Mouse (Mus musculus) ovary, postnatal 14 days (tissue): ENCODE results near the gene Vmn2r110.

ENCODE experiments used
- DNase-seq: peaks from one replicate; pipeline ENCODE4 v3.0.0; 2022; ENCODE audit warnings: low spot score

Gene Vmn2r110

DNA sequence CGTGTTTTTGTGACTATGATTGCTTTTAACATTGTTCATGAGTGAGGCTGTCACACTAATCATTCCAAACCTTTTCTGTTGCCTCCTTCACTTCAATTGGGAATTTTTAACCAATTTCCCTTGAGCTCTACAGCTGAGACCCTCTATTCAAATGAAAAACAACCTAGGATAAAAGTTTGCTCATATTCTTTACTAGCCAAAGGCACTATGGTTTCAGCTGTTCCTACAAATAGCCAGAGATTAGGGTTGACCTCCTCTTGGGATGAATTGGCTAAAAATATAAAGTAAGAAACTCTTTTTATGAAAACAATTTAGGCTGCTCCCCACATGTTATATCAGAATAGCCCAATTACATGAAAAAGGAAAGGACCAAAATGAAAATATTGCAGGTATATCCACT, at the start of gene Vmn2r110:
Gene Vmn2r110 (minus strand): TSS at position 101 of the 400 bp plus-strand sequence.
- DNase-seq, result no peak

DNA sequence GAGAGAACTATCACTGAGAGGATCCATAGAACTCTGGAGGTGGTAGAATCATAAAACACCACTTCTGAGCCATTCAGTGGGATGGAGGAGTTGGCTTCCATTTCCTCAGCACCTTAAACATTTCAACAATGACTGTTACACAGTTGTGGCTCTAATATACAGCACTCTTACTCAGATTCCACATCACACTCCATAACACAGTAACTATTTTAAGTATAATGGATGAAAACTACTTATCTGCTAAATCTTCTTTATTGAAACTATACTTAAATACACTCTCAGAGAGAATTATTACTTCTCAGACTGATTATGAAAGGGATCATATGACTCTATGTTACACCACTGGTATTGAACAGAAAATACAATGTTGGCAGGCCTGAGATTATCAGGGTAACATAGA, 28.6 kb upstream of the Vmn2r110 start, which contains the start of gene Fpr-rs3:
Gene Fpr-rs3 (minus strand): TSS at position 101 of the 400 bp plus-strand sequence.
- DNase-seq, result no peak

DNA sequence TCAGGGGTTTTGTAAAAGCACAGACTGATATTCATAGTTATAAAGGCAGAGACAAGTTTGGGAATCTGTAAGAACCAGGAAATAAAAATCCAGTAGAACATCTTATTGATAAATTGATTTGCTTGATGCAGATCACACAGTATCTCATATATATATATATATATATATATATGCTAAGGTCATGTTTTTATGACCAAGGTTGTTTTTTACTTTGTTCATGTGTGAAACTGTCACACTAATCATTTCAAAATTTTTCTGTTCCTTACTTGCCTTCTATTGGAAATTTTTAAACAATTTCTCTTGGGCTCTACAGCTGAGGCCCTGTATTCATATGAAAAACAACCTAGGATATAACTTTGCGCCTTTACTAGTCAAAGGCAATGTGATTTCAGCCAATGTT, 31.6 kb downstream of the Vmn2r110 start, which contains the start of gene Vmn2r109:
Gene Vmn2r109 (minus strand): TSS at position 101 of the 400 bp plus-strand sequence.
- no peak for DNase-seq
